Mouse (Mus musculus): Measurements from ENCODE around the gene Zfp831. TPM values are rescaled to one million over a fixed set of nuclear protein-coding genes. Genes with fewer than 3 reads are reported as not detected.
A peak's percentile ranks its signal among the peaks of the same experiment; 100 is the strongest.

The Zfp831 gene
- polyA plus RNA-seq, 1 experiment from 2014 or later: not detected

GRCm38 (mm10) chr2:174659874-174660273 is 16.5 kb downstream of the Zfp831 start:
- H3K27ac ChIP-seq: no peak overlapping the region
- H3K9me3 ChIP-seq: no peaks in the 10 kb centered on the region
- no peak for DNase-seq (ENCODE audit: low spot score)
- no peaks in the 10 kb centered on the region for H3K36me3 ChIP-seq
- no peaks in the 10 kb centered on the region for H3K27me3 ChIP-seq (ENCODE audit: insufficient read depth, poor library complexity, severe bottlenecking)
- WGBS: 86% methylated on average over 4 of the region's 4 CpGs
- peaks cover 16% of the 10 kb centered on the region for H3K4me1 ChIP-seq (replicated peaks)
- H3K4me3 ChIP-seq: no peak overlapping the region

- Histone ChIP-seq H3K27ac (no peak overlapping the region), H3K36me3 (no peaks in the 10 kb centered on the region), H3K9me3 (no peaks in the 10 kb centered on the region), H3K4me1 (replicated peaks) (peaks cover 16% of the 10 kb centered on the region), H3K27me3 (ENCODE audit: insufficient read depth, poor library complexity, severe bottlenecking) (no peaks in the 10 kb centered on the region), H3K4me3 (no peak overlapping the region)
- WGBS: 87% methylated on average over 9 of the region's 9 CpGs
- no peak for DNase-seq (ENCODE audit: low spot score)
Observed at GRCm38 (mm10) chr2:174660321-174660720, 17.0 kb downstream of the Zfp831 start.

GRCm38 (mm10) chr2:174661436-174662171 is 18.3 kb downstream of the Zfp831 start:
- H3K27ac ChIP-seq: no peak overlapping the region
- WGBS: 56% methylated on average over 7 of the region's 7 CpGs
- DNase-seq (ENCODE audit: low spot score): peak; percentile 29
- H3K36me3 ChIP-seq: no peaks in the 10 kb centered on the region
- H3K9me3 ChIP-seq: no peaks in the 10 kb centered on the region
- no peak overlapping the region for H3K4me3 ChIP-seq
- H3K27me3 ChIP-seq (ENCODE audit: insufficient read depth, poor library complexity, severe bottlenecking): no peaks in the 10 kb centered on the region
- peaks cover 5% of the 10 kb centered on the region for H3K4me1 ChIP-seq (replicated peaks)

GRCm38 (mm10) chr2:174662593-174662992 is 19.3 kb downstream of the Zfp831 start:
- no peak for DNase-seq (ENCODE audit: low spot score)
- H3K36me3 ChIP-seq: no peaks in the 10 kb centered on the region
- 82% methylated on average over 1 of the region's 1 CpGs for WGBS
- peaks cover 5% of the 10 kb centered on the region for H3K4me1 ChIP-seq (replicated peaks)
- no peak overlapping the region for H3K4me3 ChIP-seq
- H3K9me3 ChIP-seq: no peaks in the 10 kb centered on the region
- no peaks in the 10 kb centered on the region for H3K27me3 ChIP-seq (ENCODE audit: insufficient read depth, poor library complexity, severe bottlenecking)
- no peak overlapping the region for H3K27ac ChIP-seq

GRCm38 (mm10) chr2:174665404-174665803 is 22.1 kb downstream of the Zfp831 start:
- peaks cover 3% of the 10 kb centered on the region; the same call in 1 of the 2 replicates for H3K27me3 ChIP-seq (ENCODE audit: insufficient read depth, poor library complexity, severe bottlenecking)
- H3K9me3 ChIP-seq: no peaks in the 10 kb centered on the region
- H3K27ac ChIP-seq: no peak overlapping the region
- peaks cover 5% of the 10 kb centered on the region for H3K4me1 ChIP-seq (replicated peaks)
- no peaks in the 10 kb centered on the region for H3K36me3 ChIP-seq
- H3K4me3 ChIP-seq: no peak overlapping the region
- WGBS: 49% methylated on average over 5 of the region's 5 CpGs
- no peak for DNase-seq (ENCODE audit: low spot score)

GRCm38 (mm10) chr2:174668806-174669205 is 25.5 kb downstream of the Zfp831 start:
- no peaks in the 10 kb centered on the region for H3K9me3 ChIP-seq
- WGBS: 69% methylated on average over 3 of the region's 3 CpGs
- no peaks in the 10 kb centered on the region for H3K36me3 ChIP-seq
- peaks cover 21% of the 10 kb centered on the region for H3K4me1 ChIP-seq (replicated peaks)
- H3K4me3 ChIP-seq: no peak overlapping the region
- no peak overlapping the region for H3K27ac ChIP-seq
- peaks cover 32% of the 10 kb centered on the region for H3K27me3 ChIP-seq (ENCODE audit: insufficient read depth, poor library complexity, severe bottlenecking)
- DNase-seq (ENCODE audit: low spot score): no peak

- Histone ChIP-seq H3K36me3 (no peaks in the 10 kb centered on the region), H3K4me1 (replicated peaks) (peaks cover 37% of the 10 kb centered on the region), H3K27me3 (ENCODE audit: insufficient read depth, poor library complexity, severe bottlenecking) (peaks cover 47% of the 10 kb centered on the region), H3K9me3 (no peaks in the 10 kb centered on the region), H3K4me3 (peak overlapping the region; percentile 55; the same call in 1 of the 2 replicates), H3K27ac (no peak overlapping the region)
- peak; percentile 33 for DNase-seq (ENCODE audit: low spot score)
- WGBS: 29% methylated on average over 11 of the region's 11 CpGs
Observed at GRCm38 (mm10) chr2:174672506-174673190, 29.3 kb downstream of the Zfp831 start.

- DNase-seq (ENCODE audit: low spot score): peak; percentile 91
- WGBS: under 1% methylated on average over 25 of the region's 25 CpGs
- Histone ChIP-seq H3K4me1 (replicated peaks) (peaks cover 37% of the 10 kb centered on the region), H3K9me3 (no peaks in the 10 kb centered on the region), H3K4me3 (peak overlapping the region; percentile 55), H3K36me3 (no peaks in the 10 kb centered on the region), H3K27me3 (ENCODE audit: insufficient read depth, poor library complexity, severe bottlenecking) (peaks cover 47% of the 10 kb centered on the region), H3K27ac (peak overlapping the region; percentile 86)
Observed at GRCm38 (mm10) chr2:174673592-174674286, 30.4 kb downstream of the Zfp831 start.

- H3K4me3 ChIP-seq: peak overlapping the region; percentile 55
- H3K27ac ChIP-seq: peak overlapping the region; percentile 75
- H3K4me1 ChIP-seq (replicated peaks): peaks cover 37% of the 10 kb centered on the region
- H3K9me3 ChIP-seq: no peaks in the 10 kb centered on the region
- H3K27me3 ChIP-seq (ENCODE audit: insufficient read depth, poor library complexity, severe bottlenecking): peaks cover 47% of the 10 kb centered on the region
- no peaks in the 10 kb centered on the region for H3K36me3 ChIP-seq
- DNase-seq (ENCODE audit: low spot score): no peak
- 3% methylated on average over 16 of the region's 16 CpGs for WGBS
Observed at GRCm38 (mm10) chr2:174674287-174675045, 31.1 kb downstream of the Zfp831 start.

- H3K36me3 ChIP-seq: no peaks in the 10 kb centered on the region
- H3K4me1 ChIP-seq (replicated peaks): peaks cover 36% of the 10 kb centered on the region
- WGBS: 15% methylated on average over 9 of the region's 9 CpGs
- H3K4me3 ChIP-seq: no peak overlapping the region
- no peak overlapping the region for H3K27ac ChIP-seq
- no peaks in the 10 kb centered on the region for H3K9me3 ChIP-seq
- peak; percentile 82 for DNase-seq (ENCODE audit: low spot score)
- H3K27me3 ChIP-seq (ENCODE audit: insufficient read depth, poor library complexity, severe bottlenecking): peaks cover 41% of the 10 kb centered on the region
Observed at GRCm38 (mm10) chr2:174675642-174676041, 32.3 kb downstream of the Zfp831 start.

GRCm38 (mm10) chr2:174701351-174701750 is 58.0 kb downstream of the Zfp831 start:
- WGBS: 86% methylated on average over 8 of the region's 8 CpGs

GRCm38 (mm10) chr2:174707101-174707500 is 63.8 kb downstream of the Zfp831 start:
- no peaks in the 10 kb centered on the region for H3K4me1 ChIP-seq (replicated peaks)
- no peaks in the 10 kb centered on the region for H3K36me3 ChIP-seq
- no peak for DNase-seq (ENCODE audit: low spot score)
- no peak overlapping the region for H3K27ac ChIP-seq
- H3K27me3 ChIP-seq (ENCODE audit: insufficient read depth, poor library complexity, severe bottlenecking): no peaks in the 10 kb centered on the region
- 93% methylated on average over 16 of the region's 16 CpGs for WGBS
- no peak overlapping the region for H3K4me3 ChIP-seq
- no peaks in the 10 kb centered on the region for H3K9me3 ChIP-seq

More at GRCm38 (mm10) chr2:174701351-174701750, 58.0 kb downstream of the Zfp831 start:
- no peak for DNase-seq (ENCODE audit: low spot score)
- H3K27me3 ChIP-seq (ENCODE audit: insufficient read depth, poor library complexity, severe bottlenecking): no peaks in the 10 kb centered on the region
- H3K4me1 ChIP-seq (replicated peaks): no peaks in the 10 kb centered on the region
- H3K9me3 ChIP-seq: no peaks in the 10 kb centered on the region
- H3K27ac ChIP-seq: no peak overlapping the region
- no peaks in the 10 kb centered on the region for H3K36me3 ChIP-seq
- no peak overlapping the region for H3K4me3 ChIP-seq

All from hindbrain, embryonic 10.5 days (tissue).